Comparison of ENCODE assay signal across 27 mouse cellular contexts in the genomic region with DNA sequence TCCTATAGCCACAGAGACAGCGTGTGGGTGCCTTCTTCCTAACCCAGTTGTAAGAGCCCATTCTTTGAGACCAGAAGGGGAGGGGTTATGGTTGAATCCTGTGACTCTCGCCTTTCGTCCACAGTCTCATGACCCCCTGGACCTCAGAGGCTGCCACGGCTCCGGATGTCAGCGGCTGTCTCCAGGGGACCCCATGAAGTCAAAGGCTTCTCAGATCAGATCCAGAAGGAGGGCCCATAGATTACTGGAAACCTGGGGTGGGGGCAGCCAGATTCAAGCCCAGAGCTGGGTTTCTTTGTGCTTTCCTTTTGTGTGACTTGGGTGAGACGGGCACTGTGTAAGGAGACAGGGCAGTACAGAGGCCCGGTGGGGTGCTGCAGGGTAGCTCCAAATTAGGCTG. TPM values are rescaled to one million over a fixed set of nuclear protein-coding genes. Genes with fewer than 3 reads are reported as not detected.
DNase-seq lines count a peak whose midpoint lies in the region; ATAC-seq lines count a peak whose summit lies in the region.
"Had no signal": no experiment of that assay in that cellular context is flagged by ENCODE, and none has a peak within 500 bp of the region (broad histone marks: within the 10 kb centered on the region; RNA-seq: fewer than 3 reads in every experiment).

No protein-coding gene starts in this region.

- no peak overlapping the region for H3K4me3 ChIP-seq in kidney, embryonic 14.5 days (ENCODE audit: low read length)
- no peak overlapping the region for H3K4me3 ChIP-seq in midbrain, embryonic 11.5 days (ENCODE audit: low read depth, low read length)
- H3K4me3 ChIP-seq in midbrain, embryonic 13.5 days (replicated peaks): no peak overlapping the region
- H3K4me3 ChIP-seq: embryonic facial prominence, embryonic 12.5 days; forebrain, embryonic 15.5 days; gastrocnemius, adult 2 months; hindbrain, embryonic 12.5 days; limb, embryonic 10.5 days; limb, embryonic 15.5 days; liver, embryonic 13.5 days; myocyte; neural tube, embryonic 13.5 days had no signal

- no peaks in the 10 kb centered on the region for H3K36me3 ChIP-seq in kidney, embryonic 14.5 days (ENCODE audit: control insufficient read depth, insufficient read depth, low read length)
- no peaks in the 10 kb centered on the region for H3K36me3 ChIP-seq in midbrain, embryonic 11.5 days (ENCODE audit: control insufficient read depth, insufficient read depth, low read length)
- H3K36me3 ChIP-seq in midbrain, embryonic 13.5 days: no peaks in the 10 kb centered on the region
- H3K36me3 ChIP-seq: embryonic facial prominence, embryonic 12.5 days; forebrain, embryonic 15.5 days; G1E; hindbrain, embryonic 12.5 days; limb, embryonic 10.5 days; limb, embryonic 15.5 days; liver, embryonic 13.5 days; neural tube, embryonic 13.5 days had no signal

- WGBS in kidney, embryonic 14.5 days: 68% methylated on average over 8 of the region's 8 CpGs
- 51% methylated on average over 8 of the region's 8 CpGs for WGBS in midbrain, embryonic 11.5 days
- 54% methylated on average over 8 of the region's 8 CpGs for WGBS in midbrain, embryonic 13.5 days

- intact Hi-C loops in heart, postnatal 36 days (cut with DNase I): no loop called here

- H3K27ac ChIP-seq in kidney, embryonic 14.5 days (ENCODE audit: low read depth, low read length): no peak overlapping the region
- H3K27ac ChIP-seq in midbrain, embryonic 11.5 days (ENCODE audit: low read depth, low read length): no peak overlapping the region
- H3K27ac ChIP-seq in midbrain, embryonic 13.5 days: no peak overlapping the region
- H3K27ac ChIP-seq: embryonic facial prominence, embryonic 12.5 days; forebrain, embryonic 15.5 days; gastrocnemius, adult 2 months; hindbrain, embryonic 12.5 days; limb, embryonic 10.5 days; limb, embryonic 15.5 days; liver, embryonic 13.5 days; neural tube, embryonic 13.5 days had no signal

- H3K9ac ChIP-seq in kidney, embryonic 14.5 days (ENCODE audit: low read depth, low read length): no peak overlapping the region
- no peak overlapping the region for H3K9ac ChIP-seq in midbrain, embryonic 11.5 days (ENCODE audit: low read length)
- no peak overlapping the region for H3K9ac ChIP-seq in midbrain, embryonic 13.5 days (replicated peaks)
- H3K9ac ChIP-seq: embryonic facial prominence, embryonic 12.5 days; forebrain, embryonic 15.5 days; hindbrain, embryonic 12.5 days; limb, embryonic 15.5 days; liver, embryonic 13.5 days; lung, embryonic 14.5 days; neural tube, embryonic 13.5 days had no signal

- H3K27me3 ChIP-seq in kidney, embryonic 14.5 days (ENCODE audit: control insufficient read depth, insufficient read depth, low read length): no peaks in the 10 kb centered on the region
- H3K27me3 ChIP-seq in midbrain, embryonic 11.5 days (ENCODE audit: control insufficient read depth, insufficient read depth, low read length): no peaks in the 10 kb centered on the region
- H3K27me3 ChIP-seq in midbrain, embryonic 13.5 days: 0 out of 2 replicates have a peak, but pooled peaks cover 6% of the 10 kb centered on the region
- H3K27me3 ChIP-seq: embryonic facial prominence, embryonic 12.5 days; forebrain, embryonic 15.5 days; hindbrain, embryonic 12.5 days; limb, embryonic 15.5 days; neural tube, embryonic 13.5 days had no signal

- peak; percentile 94 for DNase-seq in heart, adult 11 months
- DNase-seq in heart, postnatal 36 days: no peak
- DNase-seq in kidney, adult 8-10 months: peak; percentile 4
- peak; percentile 62 for DNase-seq in midbrain, embryonic 11.5 days (ENCODE audit: low spot score, missing footprints)
- DNase-seq in Muller cell, postnatal 12 days (ENCODE audit: inconsistent ontology term): no peak
- DNase-seq: adrenal gland, postnatal 10 days; cerebellum, adult 8-10 months; cerebellum, postnatal 25 days; gastrocnemius, adult 2 months; gastrocnemius, postnatal 36 days; layer of hippocampus, adult 9-11 months; liver, embryonic 13.5 days; lung, embryonic 14.5 days; right cerebral cortex, postnatal 14 days; thymus, postnatal 4 days had no signal

- H3K4me1 ChIP-seq in kidney, embryonic 14.5 days (ENCODE audit: control insufficient read depth, insufficient read depth, low read length): no peaks in the 10 kb centered on the region
- H3K4me1 ChIP-seq in midbrain, embryonic 11.5 days (ENCODE audit: control insufficient read depth, insufficient read depth, low read length): no peaks in the 10 kb centered on the region
- H3K4me1 ChIP-seq in midbrain, embryonic 13.5 days (replicated peaks): peaks cover 16% of the 10 kb centered on the region
- H3K4me1 ChIP-seq: forebrain, embryonic 15.5 days had no signal

- H3K9me3 ChIP-seq in kidney, embryonic 14.5 days (ENCODE audit: control insufficient read depth, low read length): no peaks in the 10 kb centered on the region
- H3K9me3 ChIP-seq in midbrain, embryonic 11.5 days (ENCODE audit: control insufficient read depth, low read length): no peaks in the 10 kb centered on the region
- H3K9me3 ChIP-seq in midbrain, embryonic 13.5 days: no peaks in the 10 kb centered on the region
- H3K9me3 ChIP-seq: embryonic facial prominence, embryonic 12.5 days; forebrain, embryonic 15.5 days; G1E; hindbrain, embryonic 12.5 days; limb, embryonic 10.5 days; limb, embryonic 15.5 days; liver, embryonic 13.5 days; neural tube, embryonic 13.5 days had no signal

- H3K4me2 ChIP-seq in kidney, embryonic 14.5 days (replicated peaks; ENCODE audit: low read depth, low read length): no peak overlapping the region
- H3K4me2 ChIP-seq in midbrain, embryonic 11.5 days: no peak overlapping the region
- H3K4me2 ChIP-seq in midbrain, embryonic 13.5 days (replicated peaks): no peak overlapping the region
- H3K4me2 ChIP-seq: embryonic facial prominence, embryonic 12.5 days; forebrain, embryonic 15.5 days; hindbrain, embryonic 12.5 days; limb, embryonic 15.5 days; liver, embryonic 13.5 days; lung, embryonic 14.5 days; neural tube, embryonic 13.5 days had no signal

- ATAC-seq in kidney, embryonic 14.5 days (ENCODE audit: low FRiP score, low TSS enrichment): no peak
- ATAC-seq in midbrain, embryonic 11.5 days (ENCODE audit: low FRiP score): no peak
- ATAC-seq in midbrain, embryonic 13.5 days: no peak
- ATAC-seq: forebrain, embryonic 15.5 days; intestine, embryonic 16.5 days; Patski had no signal

RNA-seq across cellular contexts. Expression of a gene that starts 27.2 kb away (rescaled TPM):
- total RNA-seq in heart, postnatal 36 days (2021): 1 to 10 TPM; 7.1 to 9.5 TPM
- polyA plus RNA-seq in kidney, embryonic 14.5 days (2014; fragmentation: Nextera tagmentation; extraction: Ambion mirVana): 15.5 and 16.2 TPM in 2 replicates
- 60.7 and 68.6 TPM in 2 replicates for polyA plus RNA-seq in midbrain, embryonic 11.5 days (2014; fragmentation: Nextera tagmentation; extraction: Ambion mirVana)
- 171 and 203 TPM in 2 replicates for polyA plus RNA-seq in midbrain, embryonic 13.5 days (2015; fragmentation: Nextera tagmentation; extraction: Ambion mirVana)

Comparison
In these comparisons a context has a peak if more than half of its experiments do, and no peak if none do; other contexts are left out.
1. DNase-seq: peak in heart, adult 11 months (single experiment), kidney, adult 8-10 months (2 of 2) and midbrain, embryonic 11.5 days (single experiment); none in heart, postnatal 36 days (0 of 2) and Muller cell, postnatal 12 days (single experiment).